Mouse (Mus musculus) midbrain, postnatal 0 days (tissue): ENCODE measurements around the gene Prss50. TPM values are rescaled to one million over a fixed set of nuclear protein-coding genes. Genes with fewer than 3 reads are reported as not detected.

Source experiments
- ATAC-seq: fragments of 200-750 bp; cut with Nextera tagmentation; 2 replicates; pipeline ENCODE4 v1.8.0; 2017; ENCODE audit warnings: moderate number of reproducible peaks, mild to moderate bottlenecking, moderate TSS enrichment, moderate library complexity; ENCODE audit not compliant: low FRiP score
- DNase-seq: peaks from one replicate; pipeline ENCODE4 v3.0.0-alpha.2; 2015; ENCODE audit warnings: low spot score
- H3K27ac ChIP-seq: fragments of 300-500 bp; sonication (generic); 2 replicates; pipeline ENCODE4 v1.5.1; 2014; ENCODE audit warnings: low read depth, mild to moderate bottlenecking, low read length, mixed read lengths
- H3K27me3 ChIP-seq: fragments of 300-500 bp; sonication (generic); 2 replicates; pipeline ENCODE4 v1.6.1; 2014; ENCODE audit warnings: low read length, control low read depth, mixed read lengths; ENCODE audit not compliant: insufficient read depth
- H3K36me3 ChIP-seq: fragments of 300-500 bp; sonication (generic); 2 replicates; pipeline ENCODE4 v1.6.1; 2014; ENCODE audit warnings: low read length, control low read depth, mixed read lengths; ENCODE audit not compliant: insufficient read depth
- H3K4me1 ChIP-seq: fragments of 300-500 bp; sonication (generic); 2 replicates; pipeline ENCODE4 v1.6.1; 2014; ENCODE audit warnings: mild to moderate bottlenecking, control low read depth, antibody characterized with exemption, low read length, mixed read lengths; ENCODE audit not compliant: insufficient read depth
- H3K4me2 ChIP-seq: fragments of 300-500 bp; sonication (generic); 2 replicates; pipeline ENCODE4 v1.6.1; 2014; ENCODE audit warnings: low read depth, mild to moderate bottlenecking, low read length, mixed read lengths; ENCODE audit not compliant: poor library complexity, severe bottlenecking
- H3K4me3 ChIP-seq: fragments of 300-500 bp; sonication (generic); 2 replicates; pipeline ENCODE4 v1.5.1; 2014; ENCODE audit warnings: low read depth, mild to moderate bottlenecking, low read length, moderate library complexity
- H3K9ac ChIP-seq: fragments of 300-500 bp; sonication (generic); replicated peaks from 2 replicates; pipeline ENCODE4 v1.6.1; 2014; ENCODE audit warnings: mild to moderate bottlenecking, low read length, moderate library complexity, mixed read lengths; ENCODE audit not compliant: poor library complexity, severe bottlenecking
- H3K9me3 ChIP-seq: fragments of 300-500 bp; sonication (generic); 2 replicates; pipeline ENCODE4 v1.6.1; 2016; ENCODE audit warnings: low read length, control low read depth
- CTCF ChIP-seq: IDR thresholded peaks from 2 replicates; pipeline ENCODE4 v1.5.1; 2016; ENCODE audit warnings: antibody characterized with exemption, mild to moderate bottlenecking
- whole genome bisulfite sequencing: fragments of 180-500 bp; shearing (Covaris S2); extraction: QIAGEN DNeasy Blood & Tissue Kit; methylation state at CpG from one replicate; pipeline ENCODE4 v1.1.7; 2014; 5-methylcytosine and 5-hydroxymethylcytosine counted together
- polyA plus RNA-seq: library from polyadenylated mRNA; unstranded; fragments of >200 nt; fragmentation: Nextera tagmentation; extraction: Ambion mirVana; gene quantifications from 2 replicates; pipeline ENCODE4 v1.2.1, GENCODE M21; 2015
- total RNA-seq: library from RNA; depleted of rRNA; stranded (reverse); fragments of >200 nt; gene quantifications from 2 replicates; pipeline ENCODE4 v1.2.3, GENCODE M21; 2014

The Prss50 gene
- total and polyA plus RNA-seq, 2 experiments from 2014 or later, result 1.0 to 1.3 TPM

- Histone ChIP-seq H3K4me3 (no peak overlapping the region), H3K4me2 (no peak overlapping the region), H3K27ac (no peak overlapping the region), H3K27me3 (no peaks in the 10 kb centered on the region), H3K36me3 (no peaks in the 10 kb centered on the region), H3K4me1 (no peaks in the 10 kb centered on the region), H3K9me3 (no peaks in the 10 kb centered on the region), H3K9ac (no peak overlapping the region)
- ATAC-seq (no peak), DNase-seq (no peak)
- TF ChIP-seq CTCF, result no peak
- 77% methylated on average over 6 of the region's 6 CpGs for WGBS
These were observed 16.9 kb upstream of the Prss50 start for GRCm38 (mm10) chr9:110840905-110841304.

GRCm38 (mm10) chr9:110841438-110841837 is 16.3 kb upstream of the Prss50 start:
- Histone ChIP-seq H3K4me2 (no peak overlapping the region), H3K27ac (no peak overlapping the region), H3K9me3 (no peaks in the 10 kb centered on the region), H3K27me3 (no peaks in the 10 kb centered on the region), H3K36me3 (no peaks in the 10 kb centered on the region), H3K4me3 (no peak overlapping the region), H3K9ac (no peak overlapping the region), H3K4me1 (no peaks in the 10 kb centered on the region)
- WGBS, result 86% methylated on average over 2 of the region's 2 CpGs
- DNase-seq, result no peak
- no peak for ATAC-seq
- no peak for TF ChIP-seq CTCF

GRCm38 (mm10) chr9:110844206-110844605 is 13.6 kb upstream of the Prss50 start, which contains the start of gene Prss46:
Gene Prss46 (plus strand): TSS chr9:110844506.
- ATAC-seq (no peak), DNase-seq (no peak)
- Histone ChIP-seq H3K9me3 (no peaks in the 10 kb centered on the region), H3K4me3 (no peak within 1 kb of the TSS), H3K4me1 (no peaks in the 10 kb centered on the region), H3K27me3 (no peaks in the 10 kb centered on the region), H3K27ac (no peak within 1 kb of the TSS), H3K4me2 (no peak within 1 kb of the TSS), H3K9ac (no peak within 1 kb of the TSS), H3K36me3 (no peaks in the 10 kb centered on the region)
- 89% methylated on average over 10 of the region's 10 CpGs for WGBS
- no peak for TF ChIP-seq CTCF

GRCm38 (mm10) chr9:110849162-110849561 is 8.6 kb upstream of the Prss50 start:
- Histone ChIP-seq H3K4me2 (no peak overlapping the region), H3K27ac (no peak overlapping the region), H3K27me3 (no peaks in the 10 kb centered on the region), H3K4me1 (no peaks in the 10 kb centered on the region), H3K36me3 (no peaks in the 10 kb centered on the region), H3K9ac (no peak overlapping the region), H3K9me3 (no peaks in the 10 kb centered on the region), H3K4me3 (no peak overlapping the region)
- no peak for DNase-seq
- no peak for TF ChIP-seq CTCF
- ATAC-seq, result no peak
- WGBS, result 79% methylated on average over 7 of the region's 7 CpGs

GRCm38 (mm10) chr9:110855903-110856302 is 1.9 kb upstream of the Prss50 start:
- H3K27ac ChIP-seq, result no peak overlapping the region
- H3K9me3 ChIP-seq, result no peaks in the 10 kb centered on the region
- H3K4me3 ChIP-seq, result no peak overlapping the region
- 71% methylated on average over 7 of the region's 7 CpGs for WGBS
- no peak overlapping the region for H3K9ac ChIP-seq
- no peak overlapping the region for H3K4me2 ChIP-seq
- no peaks in the 10 kb centered on the region for H3K36me3 ChIP-seq
- peaks cover 17% of the 10 kb centered on the region for H3K27me3 ChIP-seq
- ATAC-seq (no peak), DNase-seq (no peak)
- no peak for TF ChIP-seq CTCF
- 0 out of 2 replicates have a peak, but pooled peaks cover 5% of the 10 kb centered on the region for H3K4me1 ChIP-seq

GRCm38 (mm10) chr9:110856920-110857319 is 847 bp upstream of the Prss50 start:
- ATAC-seq, result no peak
- no peak for TF ChIP-seq CTCF
- 0 out of 2 replicates have a peak, but pooled peaks cover 5% of the 10 kb centered on the region for H3K4me1 ChIP-seq
- WGBS, result 71% methylated on average over 4 of the region's 4 CpGs
- no peaks in the 10 kb centered on the region for H3K36me3 ChIP-seq
- no peak for DNase-seq
- no peak overlapping the region for H3K9ac ChIP-seq
- H3K27me3 ChIP-seq, result peaks cover 17% of the 10 kb centered on the region
- H3K9me3 ChIP-seq, result no peaks in the 10 kb centered on the region
- H3K27ac ChIP-seq, result no peak overlapping the region
- H3K4me2 ChIP-seq, result no peak overlapping the region
- no peak overlapping the region for H3K4me3 ChIP-seq
